Mouse (Mus musculus) olfactory bulb, adult 2 months (tissue): ENCODE results near the gene Rpl36. TPM values are rescaled to one million over a fixed set of nuclear protein-coding genes. Genes with fewer than 3 reads are reported as not detected.
"Not testable (repeated sequence)": the region's sequence is repeated elsewhere in the genome, so short reads cannot be mapped to it uniquely, and the experiment has no call there.

ENCODE experiments used
- H3K27ac ChIP-seq: fragments of 200-500 bp; 2 replicates; pipeline ENCODE4 v1.5.1; 2012; ENCODE audit warnings: low read depth, low read length; ENCODE audit not compliant: insufficient read depth
- H3K4me1 ChIP-seq: fragments of 200-500 bp; 2 replicates; pipeline ENCODE4 v1.6.1; 2012; ENCODE audit warnings: low read length; ENCODE audit not compliant: control insufficient read depth, insufficient read depth
- H3K4me3 ChIP-seq: fragments of 200-500 bp; 2 replicates; pipeline ENCODE4 v1.5.1; 2012; ENCODE audit warnings: mild to moderate bottlenecking, low read depth, low read length, moderate library complexity; ENCODE audit not compliant: insufficient read depth
- CTCF ChIP-seq: fragments of 200-500 bp; IDR thresholded peaks from 2 replicates; pipeline ENCODE4 v1.5.1; 2012; ENCODE audit warnings: low read depth, mild to moderate bottlenecking, low read length, moderate library complexity; ENCODE audit not compliant: insufficient read depth
- POLR2A ChIP-seq: fragments of 200-500 bp; IDR thresholded peaks from 2 replicates; pipeline ENCODE4 v1.6.1; 2012; ENCODE audit warnings: mild to moderate bottlenecking, low read depth, low read length, moderate library complexity; ENCODE audit not compliant: insufficient read depth
- WGBS: fragments of 180-500 bp; shearing (Covaris S2); methylation state at CpG from one replicate; pipeline ENCODE4 v1.1.7; 2018; 5-methylcytosine and 5-hydroxymethylcytosine counted together
- polyA plus RNA-seq: library from polyadenylated mRNA; stranded (reverse); fragments of >200 nt; gene quantifications from 2 replicates; pipeline ENCODE4 v1.2.4, GENCODE M21; 2012; ENCODE audit warnings: low replicate concordance; ENCODE audit not compliant: missing spikeins, insufficient read depth, insufficient read length

Gene Rpl36
- polyA plus RNA-seq, 1 experiment = not detected

DNA sequence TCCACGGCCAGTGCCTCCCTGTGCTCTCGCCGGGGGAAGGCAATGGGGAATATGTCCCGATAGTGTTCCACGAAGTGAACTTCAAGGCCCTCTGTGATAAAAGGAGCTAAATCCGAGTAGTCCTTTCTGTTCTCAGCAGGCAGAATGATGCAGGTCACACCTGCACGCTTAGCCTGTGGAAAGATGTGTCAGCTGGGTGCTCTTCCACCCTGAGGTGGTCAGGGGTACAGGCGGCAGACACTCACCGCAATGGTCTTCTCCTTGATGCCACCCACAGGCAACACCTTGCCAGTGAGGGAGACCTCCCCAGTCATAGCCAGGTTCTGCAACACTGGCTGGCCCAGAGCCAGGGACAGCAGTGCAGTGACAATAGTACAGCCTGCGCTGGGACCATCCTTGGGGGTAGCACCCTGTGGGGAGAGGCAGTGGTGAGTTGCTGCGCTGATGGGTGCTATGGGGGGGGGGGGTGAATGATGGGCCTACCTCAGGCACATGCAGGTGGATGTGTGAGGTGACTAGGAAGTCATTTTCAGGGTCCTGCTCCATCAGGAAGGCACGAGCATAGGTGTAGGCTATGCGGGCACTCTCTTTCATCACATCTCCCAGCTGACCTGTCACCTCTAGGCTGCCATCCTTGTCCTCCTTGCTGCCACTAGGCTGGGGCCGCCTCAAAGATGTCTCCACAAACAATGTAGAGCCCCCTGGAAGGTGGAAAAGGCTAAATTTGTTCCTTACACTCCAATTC, 1.3 kb downstream of the Rpl36 start:
- WGBS = 23% methylated on average over 14 of the region's 14 CpGs
- Histone ChIP-seq H3K4me1 (peaks cover 19% of the 10 kb centered on the region), H3K4me3 (peak overlapping the region; percentile 55), H3K27ac (no peak overlapping the region)
- TF ChIP-seq CTCF = no peak
- TF ChIP-seq POLR2A = no peak

DNA sequence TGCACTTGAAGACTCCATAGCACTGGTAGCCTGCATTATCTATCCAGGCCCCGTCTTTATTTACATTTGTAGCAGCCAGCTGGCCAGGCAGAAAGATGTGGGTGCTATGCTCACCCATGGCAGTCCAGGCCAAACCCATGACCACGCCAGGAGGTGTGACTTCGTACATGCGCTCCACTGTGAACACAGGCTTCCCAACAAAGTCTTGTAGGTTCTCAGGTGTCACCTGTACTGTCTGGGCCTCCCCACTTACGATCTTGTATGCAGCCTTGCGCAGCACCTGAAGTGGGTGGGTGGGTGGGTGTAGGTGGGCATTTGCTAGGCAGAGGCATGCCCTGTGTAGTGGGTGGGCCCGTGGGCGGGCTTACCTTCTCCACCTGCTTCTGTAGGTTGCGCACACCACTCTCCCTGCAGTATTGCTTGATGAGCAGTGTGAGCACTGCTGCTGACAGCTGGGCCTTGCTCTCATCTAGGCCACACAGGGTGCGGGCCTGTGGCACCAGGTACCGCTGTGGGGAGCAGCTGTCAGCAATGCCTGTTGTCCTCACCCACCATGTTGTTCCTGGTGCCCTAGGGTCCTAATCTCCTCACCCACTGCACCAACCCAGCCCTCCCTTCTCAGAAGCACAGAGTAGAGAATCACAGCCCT, 2.0 kb downstream of the Rpl36 start:
- TF ChIP-seq CTCF (no peak), POLR2A (no peak)
- Histone ChIP-seq H3K4me3 (no peak overlapping the region), H3K4me1 (peaks cover 19% of the 10 kb centered on the region), H3K27ac (no peak overlapping the region)
- 77% methylated on average over 11 of the region's 11 CpGs for WGBS

DNA sequence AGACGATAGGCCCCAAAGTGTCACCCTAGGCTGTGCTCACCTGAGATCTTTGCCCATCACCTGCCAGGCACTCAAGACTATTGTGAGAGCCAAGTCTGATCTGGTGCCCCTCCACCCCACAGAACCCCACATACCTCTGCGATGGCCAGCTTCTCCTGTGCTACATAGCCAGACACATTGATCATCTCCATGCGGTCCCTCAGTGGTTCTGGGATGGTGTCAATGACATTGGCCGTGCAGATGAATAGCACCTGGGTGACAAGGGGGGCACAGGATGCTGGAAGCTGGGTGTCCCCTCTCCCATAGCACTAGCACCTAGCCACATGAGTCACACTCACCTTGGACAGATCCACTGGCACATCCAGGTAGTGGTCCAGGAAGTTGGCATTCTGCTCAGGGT, 2.6 kb downstream of the Rpl36 start:
- H3K4me3 ChIP-seq = no peak overlapping the region
- no peak overlapping the region for H3K27ac ChIP-seq
- no peak for TF ChIP-seq POLR2A
- H3K4me1 ChIP-seq = peaks cover 17% of the 10 kb centered on the region
- 84% methylated on average over 4 of the region's 4 CpGs for WGBS

DNA sequence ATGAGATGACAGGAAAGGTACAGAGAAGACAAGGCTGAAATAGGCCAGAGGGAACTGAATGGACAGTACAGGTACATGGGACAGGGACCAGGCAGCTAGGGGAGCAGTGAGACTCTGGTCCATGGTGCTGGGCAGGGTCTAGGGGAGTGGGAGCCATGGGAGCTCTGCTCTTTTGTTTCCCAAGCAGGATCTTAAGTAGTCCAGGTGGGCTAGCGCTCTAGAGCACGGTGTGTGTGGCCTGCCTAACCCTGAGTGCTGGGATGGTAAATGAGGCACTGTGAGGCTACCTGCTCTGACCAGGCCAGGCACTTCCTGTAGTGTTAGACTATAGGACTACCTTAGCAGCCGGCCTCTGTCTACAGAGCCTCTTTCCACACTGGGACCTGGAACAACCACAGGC, 3.5 kb downstream of the Rpl36 start:
- Histone ChIP-seq H3K27ac (no peak overlapping the region), H3K4me3 (no peak overlapping the region)

DNA sequence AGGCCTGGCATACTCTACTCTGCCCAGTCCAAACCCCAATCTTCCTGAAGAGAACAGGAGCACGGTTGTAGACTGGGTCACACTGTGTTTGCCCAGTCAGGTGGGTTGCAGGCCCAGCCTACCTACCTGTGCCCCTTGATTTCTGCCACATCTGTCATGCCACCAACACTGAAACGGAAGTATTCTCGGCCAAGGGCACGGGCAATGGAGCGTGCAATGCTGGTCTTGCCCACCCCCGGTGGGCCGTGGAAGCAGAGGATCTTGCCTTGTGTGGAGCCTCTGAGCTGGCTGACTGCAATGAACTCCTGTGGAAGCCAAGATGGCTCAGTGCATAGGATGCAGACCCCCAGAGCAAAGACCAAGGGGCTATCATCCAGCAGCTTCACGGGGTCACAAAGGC, 4.4 kb downstream of the Rpl36 start:
- WGBS = 86% methylated on average over 8 of the region's 8 CpGs
- TF ChIP-seq CTCF (no peak), POLR2A (no peak)
- H3K4me1 ChIP-seq = peaks cover 10% of the 10 kb centered on the region
- no peak overlapping the region for H3K27ac ChIP-seq
- no peak overlapping the region for H3K4me3 ChIP-seq

More for the DNA sequence above, 3.5 kb downstream of the Rpl36 start:
- peaks cover 17% of the 10 kb centered on the region for H3K4me1 ChIP-seq
- whole genome bisulfite sequencing = 81% methylated on average over 3 of the region's 3 CpGs
- no peak for TF ChIP-seq POLR2A
- TF ChIP-seq CTCF = no peak

DNA sequence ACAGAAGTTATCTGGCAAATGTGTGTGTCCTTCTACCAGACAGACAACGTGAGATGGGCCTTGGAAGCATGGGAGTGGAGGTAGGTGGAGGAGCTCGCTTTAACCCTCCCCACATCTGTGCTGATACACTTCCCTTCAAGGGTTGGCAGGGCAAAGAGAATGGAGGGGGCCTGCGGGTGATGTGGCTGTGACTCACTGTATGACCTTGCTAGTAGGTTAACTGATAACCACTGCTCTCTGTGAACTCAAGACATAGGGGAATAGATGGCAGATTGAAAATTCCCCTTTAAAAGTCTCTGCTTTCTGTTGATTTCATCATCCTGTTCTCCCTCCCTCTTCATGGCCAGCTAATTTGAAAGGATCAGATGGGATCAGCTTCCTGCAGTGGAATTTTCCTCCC, 12.3 kb downstream of the Rpl36 start:
- Histone ChIP-seq H3K27ac (no peak overlapping the region), H3K4me1 (peaks cover 12% of the 10 kb centered on the region), H3K4me3 (no peak overlapping the region)
- 84% methylated on average over 3 of the region's 3 CpGs for WGBS
- no peak for TF ChIP-seq CTCF
- no peak for TF ChIP-seq POLR2A

DNA sequence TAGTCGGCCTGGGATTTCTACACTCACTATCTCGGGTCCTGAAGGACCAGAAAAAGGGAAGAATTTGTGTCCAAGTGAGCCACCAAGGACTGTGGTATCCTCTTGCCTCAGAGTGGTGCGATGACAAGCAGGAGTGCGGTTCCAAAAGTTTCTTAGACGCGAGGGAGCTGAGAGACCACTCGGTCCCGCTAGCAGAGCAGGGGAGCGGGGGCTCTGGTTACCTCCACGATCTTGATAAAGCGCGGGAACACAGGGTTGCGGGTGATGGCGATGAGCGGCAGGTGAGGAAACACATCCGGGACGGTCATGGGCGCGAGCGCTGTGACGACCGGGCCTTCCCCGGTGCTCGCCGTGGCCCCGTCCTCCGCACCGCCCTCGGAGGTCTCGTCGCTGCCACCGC, 13.0 kb downstream of the Rpl36 start:
- Histone ChIP-seq H3K4me1 (peaks cover 12% of the 10 kb centered on the region), H3K4me3 (peak overlapping the region; percentile 77), H3K27ac (no peak overlapping the region)
- under 1% methylated on average over 32 of the region's 32 CpGs for WGBS
- TF ChIP-seq POLR2A = no peak

DNA sequence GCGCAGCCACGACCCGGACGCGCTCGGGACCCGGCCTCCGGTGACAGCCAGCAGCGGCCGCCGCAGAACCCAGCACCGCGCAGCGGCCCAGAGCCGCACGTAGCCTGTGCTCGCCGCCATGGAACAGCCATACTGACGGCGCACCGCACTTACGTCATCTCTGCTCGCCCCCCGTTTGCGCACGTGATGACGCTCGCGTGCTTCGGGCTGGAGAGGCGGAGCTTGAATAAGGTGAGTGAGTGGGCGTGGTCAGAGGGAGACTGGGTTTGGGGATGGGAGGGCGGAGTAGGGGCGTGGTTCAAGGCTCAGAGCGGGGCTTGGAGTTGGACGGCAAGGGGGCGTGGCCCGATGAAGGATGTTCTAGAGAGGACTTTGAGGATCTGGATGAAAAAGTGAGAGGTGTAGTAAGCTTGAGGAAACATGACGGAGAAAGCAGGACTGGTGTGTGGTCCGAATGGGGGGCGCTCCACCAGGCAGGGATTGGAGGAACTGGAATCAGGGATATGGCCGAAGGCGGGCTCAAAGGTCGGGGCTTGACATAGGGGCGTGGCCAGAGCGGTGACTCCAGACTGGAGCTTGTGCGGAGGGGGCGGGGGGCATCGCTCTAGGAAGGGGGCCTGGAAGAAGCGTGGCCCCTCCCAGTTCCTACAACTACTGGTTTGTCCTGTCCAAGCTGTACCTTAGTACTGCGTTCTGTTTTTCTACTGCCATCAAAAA, 13.7 kb downstream of the Rpl36 start, which contains the start of gene Lonp1:
Gene Lonp1 (minus strand): TSS at position 134 of the 717 bp plus-strand sequence.
- H3K4me1 ChIP-seq = peaks cover 12% of the 10 kb centered on the region
- TF ChIP-seq CTCF (no peak), POLR2A (peak; percentile 77)
- H3K27ac ChIP-seq = no peak within 1 kb of the TSS
- WGBS = under 1% methylated on average over 51 of the region's 51 CpGs
- H3K4me3 ChIP-seq = peak within 1 kb of the TSS; percentile 77

DNA sequence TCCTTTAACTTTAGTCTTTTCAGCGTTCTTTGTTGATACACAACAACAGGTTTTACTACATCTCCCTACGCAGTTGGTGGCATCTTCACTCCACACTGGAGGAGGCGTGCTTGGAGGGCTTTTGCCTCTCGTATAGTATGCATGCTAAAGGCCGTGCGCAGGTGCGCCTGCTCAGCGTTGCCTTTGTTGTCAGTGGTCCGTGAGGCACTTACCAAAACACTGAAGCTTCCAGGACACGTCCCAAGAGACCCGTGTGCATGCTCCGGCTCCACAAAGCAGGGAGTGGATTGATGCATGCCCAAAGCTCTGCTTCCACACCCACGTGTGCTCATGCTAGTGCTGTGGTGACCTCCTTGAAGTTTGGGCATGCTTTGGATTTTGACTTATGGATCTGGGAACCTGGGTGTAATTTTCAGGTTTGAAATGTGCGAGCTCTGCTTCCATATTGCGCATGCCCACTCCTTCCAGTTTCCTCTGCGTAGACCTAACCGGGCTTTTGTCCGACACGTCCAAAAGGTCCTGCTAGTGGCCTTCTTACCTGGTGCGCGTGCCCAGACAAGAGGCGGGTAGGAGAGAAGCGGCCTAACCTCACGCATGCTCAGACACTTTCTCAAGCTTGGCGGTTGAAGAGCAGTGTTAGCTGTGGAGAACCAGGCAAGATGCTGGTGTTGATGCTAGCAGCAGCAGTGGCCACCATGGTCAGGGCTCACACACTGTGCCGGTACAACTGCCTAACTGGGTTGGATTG, 14.5 kb downstream of the Rpl36 start, which contains the start of gene Catsperd:
Gene Catsperd (plus strand): TSS at position 614 of the 748 bp plus-strand sequence.
- TF ChIP-seq POLR2A (no peak), CTCF (no peak)
- H3K27ac ChIP-seq = no peak within 1 kb of the TSS
- 10% methylated on average over 26 of the region's 26 CpGs for WGBS
- peaks cover 12% of the 10 kb centered on the region for H3K4me1 ChIP-seq
- peak within 1 kb of the TSS; percentile 77 for H3K4me3 ChIP-seq

DNA sequence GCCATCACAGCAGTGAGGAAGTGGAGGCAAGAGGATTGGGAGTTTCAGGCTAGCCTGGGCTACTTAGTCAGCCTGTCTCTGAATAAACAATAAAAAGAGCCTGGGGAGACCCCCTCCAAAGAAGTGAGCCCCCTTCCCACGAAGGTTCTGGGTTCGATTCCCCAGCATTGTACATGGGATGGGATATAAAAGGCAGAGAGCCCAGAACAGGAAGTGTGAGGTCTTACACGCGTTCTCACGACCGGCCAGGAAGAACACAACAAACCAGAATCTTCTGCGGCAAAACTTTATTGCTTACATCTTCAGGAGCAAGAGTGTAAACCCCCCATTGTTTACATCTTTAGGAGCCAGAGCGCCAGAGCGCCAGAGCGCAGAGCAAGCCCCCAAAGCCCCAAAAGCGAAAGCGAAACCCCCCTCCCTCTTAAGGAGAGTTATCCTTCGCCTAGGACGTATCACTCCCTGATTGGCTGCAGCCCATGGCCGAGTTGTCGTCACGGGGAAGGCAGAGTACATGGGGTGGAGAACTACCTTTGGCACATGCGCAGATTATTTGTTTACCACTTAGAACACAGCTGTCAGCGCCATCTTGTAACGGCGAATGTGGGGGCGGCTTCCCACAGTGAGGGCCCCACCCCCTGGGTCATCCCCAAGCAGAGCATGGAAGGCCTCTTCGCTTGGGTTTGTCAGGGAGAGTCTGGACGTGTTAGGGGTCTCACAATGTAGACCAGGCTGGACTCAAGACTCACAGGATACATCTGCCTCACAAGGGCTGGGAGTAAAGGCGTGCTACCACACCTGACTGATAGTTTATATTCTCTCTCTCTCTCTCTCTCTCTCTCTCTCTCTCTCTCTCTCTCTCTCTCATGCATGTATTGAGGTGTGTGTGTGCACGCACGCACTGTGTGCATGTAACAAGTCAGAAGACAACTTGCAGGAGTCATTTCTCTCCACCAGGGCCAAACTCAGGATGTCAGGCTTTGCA, 16.9 kb downstream of the Rpl36 start:
- H3K27ac ChIP-seq, H3K4me3 ChIP-seq: not testable (repeated sequence)
- H3K4me1 ChIP-seq = peaks cover 12% of the 10 kb centered on the region
- WGBS = 83% methylated on average over 27 of the region's 27 CpGs
